Mouse (Mus musculus) intestine, postnatal 0 days (tissue): ENCODE results near the gene Pim3. TPM values are rescaled to one million over a fixed set of nuclear protein-coding genes. Genes with fewer than 3 reads are reported as not detected.

Source experiments
- ATAC-seq: fragments of 200-750 bp; cut with Nextera tagmentation; 2 replicates; pipeline ENCODE4 v1.8.0; 2017; ENCODE audit warnings: mild to moderate bottlenecking, moderate TSS enrichment, moderate library complexity
- H3K27ac ChIP-seq: fragments of 300-500 bp; sonication (generic); 2 replicates; pipeline ENCODE4 v1.5.1; 2014; ENCODE audit warnings: mild to moderate bottlenecking, low read depth, low read length, moderate library complexity
- H3K27me3 ChIP-seq: fragments of 300-500 bp; sonication (generic); replicated peaks from 2 replicates; pipeline ENCODE4 v1.6.1; 2014; ENCODE audit warnings: low read length, mixed read lengths; ENCODE audit not compliant: control insufficient read depth, insufficient read depth
- H3K36me3 ChIP-seq: fragments of 300-500 bp; sonication (generic); 2 replicates; pipeline ENCODE4 v1.6.1; 2014; ENCODE audit warnings: mild to moderate bottlenecking, moderate library complexity; ENCODE audit not compliant: control insufficient read depth, insufficient read depth
- H3K4me1 ChIP-seq: fragments of 300-500 bp; sonication (generic); replicated peaks from 2 replicates; pipeline ENCODE4 v1.6.1; 2014; ENCODE audit warnings: antibody characterized with exemption, low read length, mixed read lengths; ENCODE audit not compliant: control insufficient read depth, insufficient read depth
- H3K4me2 ChIP-seq: fragments of 300-500 bp; sonication (generic); replicated peaks from 2 replicates; pipeline ENCODE4 v1.6.1; 2014; ENCODE audit warnings: low read depth, mild to moderate bottlenecking, moderate library complexity
- H3K4me3 ChIP-seq: fragments of 300-500 bp; sonication (generic); 2 replicates; pipeline ENCODE4 v1.5.1; 2014; ENCODE audit warnings: low read depth, low read length
- H3K9ac ChIP-seq: fragments of 300-500 bp; sonication (generic); 2 replicates; pipeline ENCODE4 v1.6.1; 2014; ENCODE audit warnings: mild to moderate bottlenecking, low read depth, low read length
- H3K9me3 ChIP-seq: fragments of 300-500 bp; sonication (generic); 2 replicates; pipeline ENCODE4 v1.6.1; 2016; ENCODE audit warnings: mixed run types; ENCODE audit not compliant: control insufficient read depth
- CTCF ChIP-seq: sonication (generic); IDR thresholded peaks from 2 replicates; pipeline ENCODE4 v1.5.1; 2016; ENCODE audit warnings: low read depth, mild to moderate bottlenecking, control low read depth, antibody characterized with exemption, moderate library complexity
- WGBS: fragments of 180-500 bp; shearing (Covaris S2); extraction: QIAGEN DNeasy Blood & Tissue Kit; methylation state at CpG from one replicate; pipeline ENCODE4 v1.1.7; 2014; 5-methylcytosine and 5-hydroxymethylcytosine counted together
- polyA plus RNA-seq: library from polyadenylated mRNA; unstranded; fragments of >200 nt; fragmentation: Nextera tagmentation; extraction: Ambion mirVana; gene quantifications from 2 replicates; pipeline ENCODE4 v1.2.1, GENCODE M21; 2015

The Pim3 gene
- polyA plus RNA-seq, 1 experiment from 2014 or later = 36.8 TPM

DNA sequence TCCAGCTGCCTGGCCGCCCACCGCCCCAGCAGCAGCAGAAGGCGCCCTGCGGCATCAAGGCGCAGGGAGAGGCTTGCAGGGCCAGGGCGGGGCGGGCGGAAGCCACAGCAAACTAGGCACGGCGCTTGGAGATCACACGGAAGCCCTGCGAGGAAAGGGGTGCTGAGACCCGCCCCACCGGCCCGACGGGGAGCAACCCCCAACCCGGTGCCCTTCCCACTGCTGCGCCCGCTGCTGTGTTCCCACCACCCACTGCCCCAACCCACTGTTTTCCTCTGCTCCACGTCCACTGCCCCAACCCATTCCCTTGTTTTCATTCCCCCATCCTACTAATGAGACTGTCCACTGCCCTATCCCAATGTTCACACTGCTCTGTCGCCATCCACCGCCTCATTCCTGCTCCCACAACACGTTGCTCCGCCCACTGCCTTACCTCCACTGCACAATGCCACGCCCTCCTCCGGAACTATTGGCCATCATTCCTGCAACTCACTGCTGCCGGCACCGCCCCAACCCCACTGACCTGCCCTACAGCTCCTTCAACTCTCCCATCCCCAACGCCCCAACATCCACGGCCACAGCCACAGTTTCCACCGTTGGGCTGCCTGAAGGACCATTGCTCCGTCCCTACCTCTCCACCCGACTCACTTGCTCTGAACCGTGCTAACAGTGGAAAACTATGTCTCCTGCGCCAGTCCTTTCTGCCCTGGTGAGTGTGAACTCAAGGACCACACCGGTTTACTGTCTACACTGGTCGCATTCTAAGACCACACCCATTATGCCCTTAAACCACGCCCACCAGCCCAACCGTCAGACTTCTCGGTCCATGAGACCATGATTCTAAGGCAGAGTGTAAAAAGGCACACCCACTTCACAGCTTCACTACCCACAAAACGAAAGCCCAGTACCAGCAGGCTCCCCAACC is 29.0 kb downstream of the Pim3 start:
- WGBS = 2% methylated on average over 38 of the region's 41 CpGs
- H3K36me3 ChIP-seq = no peaks in the 10 kb centered on the region
- H3K9ac ChIP-seq = peak overlapping the region; percentile 26; the same call in 1 of the 2 replicates
- peak; percentile 36 for TF ChIP-seq CTCF
- no peaks in the 10 kb centered on the region for H3K9me3 ChIP-seq
- no peaks in the 10 kb centered on the region for H3K4me1 ChIP-seq
- no peak overlapping the region for H3K27ac ChIP-seq
- H3K4me2 ChIP-seq = peak overlapping the region; percentile 97
- H3K4me3 ChIP-seq = peak overlapping the region; percentile 50
- no peaks in the 10 kb centered on the region for H3K27me3 ChIP-seq
- peak; percentile 91 for ATAC-seq

DNA sequence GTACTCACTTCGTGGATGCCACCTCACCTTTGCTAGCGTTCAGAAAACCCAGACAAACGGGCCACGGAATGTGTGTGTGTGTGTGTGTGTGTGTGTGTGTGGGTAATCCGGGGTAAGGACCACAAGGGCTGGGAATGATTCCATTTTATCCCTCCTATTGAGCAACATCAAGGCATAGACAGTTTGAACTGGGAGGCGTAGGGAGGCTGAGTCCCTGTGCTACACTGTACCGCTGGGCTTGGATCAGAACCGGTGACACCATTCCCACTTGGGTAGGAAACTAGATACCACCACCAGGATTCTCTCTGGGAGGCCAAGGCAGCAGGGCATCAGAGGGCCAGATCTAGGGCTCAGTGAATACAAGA is 29.7 kb downstream of the Pim3 start:
- Histone ChIP-seq H3K4me1 (no peaks in the 10 kb centered on the region), H3K27ac (no peak overlapping the region), H3K9ac (no peak overlapping the region), H3K4me2 (peak overlapping the region; percentile 97; the same call in 1 of the 2 replicates), H3K4me3 (peak overlapping the region; percentile 50; the same call in 1 of the 2 replicates), H3K27me3 (no peaks in the 10 kb centered on the region), H3K9me3 (no peaks in the 10 kb centered on the region), H3K36me3 (no peaks in the 10 kb centered on the region)
- no peak for ATAC-seq
- WGBS = 72% methylated on average over 8 of the region's 8 CpGs
- TF ChIP-seq CTCF = no peak

- Histone ChIP-seq H3K36me3 (no peaks in the 10 kb centered on the region), H3K27me3 (no peaks in the 10 kb centered on the region), H3K27ac (no peak overlapping the region), H3K4me1 (no peaks in the 10 kb centered on the region), H3K4me3 (no peak overlapping the region), H3K4me2 (no peak overlapping the region), H3K9ac (no peak overlapping the region), H3K9me3 (no peaks in the 10 kb centered on the region)
- TF ChIP-seq CTCF = no peak
- WGBS = 78% methylated on average over 1 of the region's 1 CpGs
- no peak for ATAC-seq
Measured at GRCm38 (mm10) chr15:88892252-88892651, 30.3 kb downstream of the Pim3 start.

- no peak overlapping the region for H3K9ac ChIP-seq
- no peak overlapping the region for H3K4me3 ChIP-seq
- no peaks in the 10 kb centered on the region for H3K9me3 ChIP-seq
- no peaks in the 10 kb centered on the region for H3K27me3 ChIP-seq
- no peak for TF ChIP-seq CTCF
- H3K4me1 ChIP-seq = no peaks in the 10 kb centered on the region
- no peak overlapping the region for H3K27ac ChIP-seq
- no peak overlapping the region for H3K4me2 ChIP-seq
- 60% methylated on average over 5 of the region's 5 CpGs for WGBS
- H3K36me3 ChIP-seq = no peaks in the 10 kb centered on the region
- no peak for ATAC-seq
Measured at GRCm38 (mm10) chr15:88892876-88893275, 30.9 kb downstream of the Pim3 start.

- Histone ChIP-seq H3K4me3 (no peak overlapping the region), H3K36me3 (no peaks in the 10 kb centered on the region), H3K4me1 (no peaks in the 10 kb centered on the region), H3K4me2 (no peak overlapping the region), H3K27me3 (no peaks in the 10 kb centered on the region), H3K9me3 (no peaks in the 10 kb centered on the region), H3K27ac (no peak overlapping the region), H3K9ac (no peak overlapping the region)
- TF ChIP-seq CTCF = 0 out of 2 replicates have a peak, but pooled peaks have one; percentile 7
- 69% methylated on average over 7 of the region's 7 CpGs for WGBS
- ATAC-seq = no peak
Measured at GRCm38 (mm10) chr15:88895119-88895518, 33.1 kb downstream of the Pim3 start.

DNA sequence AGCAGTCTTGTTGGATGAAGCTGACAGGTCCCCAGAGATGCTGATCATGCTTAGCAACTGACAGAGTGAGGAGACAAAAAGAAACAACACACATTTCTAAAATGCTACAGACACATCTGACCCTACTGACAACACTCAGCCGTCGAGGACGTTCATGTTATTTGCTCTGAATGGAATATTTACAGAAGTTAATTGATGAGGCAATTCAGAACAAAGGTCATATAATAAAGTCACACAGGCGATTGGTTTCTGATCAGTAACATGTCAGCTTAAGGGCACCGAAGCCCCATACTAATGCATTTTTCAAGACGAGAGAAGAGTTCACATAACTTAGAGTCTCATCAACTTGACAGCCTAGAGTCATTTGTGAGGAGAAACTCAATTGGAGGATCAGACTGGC is 33.9 kb downstream of the Pim3 start:
- WGBS = 57% methylated on average over 6 of the region's 6 CpGs
- Histone ChIP-seq H3K9ac (no peak overlapping the region), H3K4me3 (no peak overlapping the region), H3K27ac (no peak overlapping the region), H3K9me3 (no peaks in the 10 kb centered on the region), H3K4me1 (no peaks in the 10 kb centered on the region), H3K27me3 (no peaks in the 10 kb centered on the region), H3K36me3 (no peaks in the 10 kb centered on the region), H3K4me2 (no peak overlapping the region)
- no peak for TF ChIP-seq CTCF
- ATAC-seq = no peak
